Mouse (Mus musculus) mesoderm, embryonic 11.5 days (tissue): ENCODE measurements around the gene Syt1.

Source experiments
- DNase-seq: peaks from one replicate; pipeline ENCODE4 v3.0.0-alpha.2; 2012; ENCODE audit warnings: low read depth, low spot score

Gene Syt1

GRCm38 (mm10) chr10:108652831-108653230, 358.0 kb downstream of the Syt1 start:
- no peak for DNase-seq

- DNase-seq, result no peak
Measured at GRCm38 (mm10) chr10:108652066-108652465, 358.7 kb downstream of the Syt1 start.

- DNase-seq, result no peak
Measured at GRCm38 (mm10) chr10:108649174-108649573, 361.6 kb downstream of the Syt1 start.

- no peak for DNase-seq
Measured at GRCm38 (mm10) chr10:108643915-108644314, 366.9 kb downstream of the Syt1 start.

- no peak for DNase-seq
Measured at GRCm38 (mm10) chr10:108638095-108638494, 372.7 kb downstream of the Syt1 start.

GRCm38 (mm10) chr10:108636086-108636485, 374.7 kb downstream of the Syt1 start:
- no peak for DNase-seq

- DNase-seq, result no peak
Measured at GRCm38 (mm10) chr10:108635616-108636015, 375.2 kb downstream of the Syt1 start.

GRCm38 (mm10) chr10:108630841-108631240, 379.9 kb downstream of the Syt1 start:
- DNase-seq, result no peak

GRCm38 (mm10) chr10:108626404-108626803, 384.4 kb downstream of the Syt1 start:
- no peak for DNase-seq

GRCm38 (mm10) chr10:108623002-108623401, 387.8 kb downstream of the Syt1 start:
- DNase-seq, result no peak

GRCm38 (mm10) chr10:108619861-108620260, 390.9 kb downstream of the Syt1 start:
- DNase-seq, result no peak

GRCm38 (mm10) chr10:108619217-108619616, 391.6 kb downstream of the Syt1 start:
- DNase-seq, result no peak

GRCm38 (mm10) chr10:108610057-108610644, 400.6 kb downstream of the Syt1 start:
- no peak for DNase-seq

GRCm38 (mm10) chr10:108601672-108602412, 408.9 kb downstream of the Syt1 start:
- DNase-seq, result no peak

GRCm38 (mm10) chr10:108600693-108601092, 410.1 kb downstream of the Syt1 start:
- DNase-seq, result no peak

GRCm38 (mm10) chr10:108597385-108597784, 413.4 kb downstream of the Syt1 start:
- DNase-seq, result no peak

GRCm38 (mm10) chr10:108596162-108596927, 414.4 kb downstream of the Syt1 start:
- DNase-seq, result no peak

- DNase-seq, result no peak
Measured at GRCm38 (mm10) chr10:108589355-108589754, 421.4 kb downstream of the Syt1 start.

- no peak for DNase-seq
Measured at GRCm38 (mm10) chr10:108588924-108589323, 421.9 kb downstream of the Syt1 start.

GRCm38 (mm10) chr10:108583694-108584093, 427.1 kb downstream of the Syt1 start:
- no peak for DNase-seq

GRCm38 (mm10) chr10:108582397-108582730, 428.4 kb downstream of the Syt1 start:
- no peak for DNase-seq

GRCm38 (mm10) chr10:108581555-108582396, 429.0 kb downstream of the Syt1 start:
- no peak for DNase-seq
